Mouse (Mus musculus) gastrocnemius, postnatal 10 days (tissue): ENCODE data around the gene Efcab11. TPM values are rescaled to one million over a fixed set of nuclear protein-coding genes. Genes with fewer than 3 reads are reported as not detected.

Experiments
- DNase-seq: peaks from one replicate; pipeline ENCODE4 v3.0.0; 2021; ENCODE audit warnings: mixed read lengths
- total RNA-seq, 2 experiments: library from RNA; stranded (reverse); gene quantifications; 2 replicates each; pipeline ENCODE4 v1.2.3; 2021

Gene Efcab11
- total RNA-seq, 2 experiments from 2014 or later, result 0.84 to 1.7 TPM

- DNase-seq, result no peak
Observed at GRCm38 (mm10) chr12:99752986-99753385, 131.3 kb downstream of the Efcab11 start.

GRCm38 (mm10) chr12:99749391-99749790 lies 134.8 kb downstream of the Efcab11 start:
- DNase-seq, result no peak

GRCm38 (mm10) chr12:99741631-99742030 lies 142.6 kb downstream of the Efcab11 start:
- no peak for DNase-seq

GRCm38 (mm10) chr12:99739211-99739610 lies 145.0 kb downstream of the Efcab11 start:
- no peak for DNase-seq

- DNase-seq, result no peak
Observed at GRCm38 (mm10) chr12:99738256-99738655, 146.0 kb downstream of the Efcab11 start.

- no peak for DNase-seq
Observed at GRCm38 (mm10) chr12:99736971-99737370, 147.3 kb downstream of the Efcab11 start.

GRCm38 (mm10) chr12:99735172-99735571 lies 149.1 kb downstream of the Efcab11 start:
- DNase-seq, result no peak

GRCm38 (mm10) chr12:99724206-99724605 lies 160.0 kb downstream of the Efcab11 start:
- DNase-seq, result no peak

GRCm38 (mm10) chr12:99723791-99724190 lies 160.4 kb downstream of the Efcab11 start:
- DNase-seq, result no peak

GRCm38 (mm10) chr12:99721318-99721717 lies 162.9 kb downstream of the Efcab11 start:
- DNase-seq, result no peak

- no peak for DNase-seq
Observed at GRCm38 (mm10) chr12:99719777-99720176, 164.5 kb downstream of the Efcab11 start.

- no peak for DNase-seq
Observed at GRCm38 (mm10) chr12:99718161-99718560, 166.1 kb downstream of the Efcab11 start.

GRCm38 (mm10) chr12:99716038-99716610 lies 168.1 kb downstream of the Efcab11 start:
- DNase-seq, result peak; percentile 73

GRCm38 (mm10) chr12:99715129-99716037 lies 168.9 kb downstream of the Efcab11 start:
- DNase-seq, result peak; percentile 22

- no peak for DNase-seq
Observed at GRCm38 (mm10) chr12:99712214-99712613, 172.0 kb downstream of the Efcab11 start.

- no peak for DNase-seq
Observed at GRCm38 (mm10) chr12:99702248-99702647, 182.0 kb downstream of the Efcab11 start.

- no peak for DNase-seq
Observed at GRCm38 (mm10) chr12:99700380-99700779, 183.9 kb downstream of the Efcab11 start.

- DNase-seq, result no peak
Observed at GRCm38 (mm10) chr12:99699379-99700023, 184.7 kb downstream of the Efcab11 start.

GRCm38 (mm10) chr12:99694066-99694465 lies 190.2 kb downstream of the Efcab11 start:
- DNase-seq, result no peak

- DNase-seq, result peak; percentile 20
Observed at GRCm38 (mm10) chr12:99686418-99686992, 197.7 kb downstream of the Efcab11 start.

GRCm38 (mm10) chr12:99685451-99686100 lies 198.7 kb downstream of the Efcab11 start:
- no peak for DNase-seq

- DNase-seq, result no peak
Observed at GRCm38 (mm10) chr12:99681681-99682080, 202.6 kb downstream of the Efcab11 start.
